Mouse (Mus musculus) limb, embryonic 13.5 days (tissue): ENCODE data around the gene Set. TPM values are rescaled to one million over a fixed set of nuclear protein-coding genes. Genes with fewer than 3 reads are reported as not detected.

Experiments used
- ATAC-seq: fragments of 200-750 bp; cut with Nextera tagmentation; 2 replicates; pipeline ENCODE4 v1.8.0; 2017; ENCODE audit warnings: low read depth, moderate number of reproducible peaks, moderate TSS enrichment; ENCODE audit not compliant: low FRiP score
- H3K27ac ChIP-seq: fragments of 300-500 bp; sonication (generic); 2 replicates; pipeline ENCODE4 v1.5.1; 2015; ENCODE audit warnings: inconsistent platforms, mild to moderate bottlenecking, moderate library complexity
- H3K27me3 ChIP-seq: fragments of 300-500 bp; sonication (generic); 2 replicates; pipeline ENCODE4 v1.6.1; 2015; ENCODE audit warnings: mild to moderate bottlenecking, inconsistent platforms
- H3K36me3 ChIP-seq: fragments of 300-500 bp; sonication (generic); 2 replicates; pipeline ENCODE4 v1.6.1; 2015; ENCODE audit warnings: inconsistent platforms, mild to moderate bottlenecking, moderate library complexity
- H3K4me1 ChIP-seq: fragments of 300-500 bp; sonication (generic); 2 replicates; pipeline ENCODE4 v1.6.1; 2015; ENCODE audit warnings: inconsistent platforms
- H3K4me2 ChIP-seq: fragments of 300-500 bp; sonication (generic); replicated peaks from 2 replicates; pipeline ENCODE4 v1.6.1; 2015; ENCODE audit warnings: inconsistent platforms, mild to moderate bottlenecking, moderate library complexity
- H3K4me3 ChIP-seq: fragments of 300-500 bp; sonication (generic); 2 replicates; pipeline ENCODE4 v1.5.1; 2015; ENCODE audit warnings: moderate library complexity, mild to moderate bottlenecking, inconsistent platforms
- H3K9ac ChIP-seq: fragments of 300-500 bp; sonication (generic); 2 replicates; pipeline ENCODE4 v1.6.1; 2015; ENCODE audit warnings: mild to moderate bottlenecking, inconsistent platforms
- H3K9me3 ChIP-seq: fragments of 300-500 bp; sonication (generic); 2 replicates; pipeline ENCODE4 v1.6.1; 2016; ENCODE audit warnings: inconsistent platforms
- WGBS: fragments of 180-500 bp; shearing (Covaris S2); methylation state at CpG from one replicate; pipeline ENCODE4 v1.1.7; 2015; 5-methylcytosine and 5-hydroxymethylcytosine counted together
- polyA plus RNA-seq: library from polyadenylated mRNA; unstranded; fragments of >200 nt; fragmentation: Nextera tagmentation; extraction: Ambion mirVana; gene quantifications from 2 replicates; pipeline ENCODE4 v1.2.1, GENCODE M21; 2015

The Set gene
- polyA plus RNA-seq, 1 experiment from 2014 or later, result 514 TPM

- ATAC-seq, result no peak
- WGBS, result 4% methylated on average over 8 of the region's 8 CpGs
- Histone ChIP-seq H3K4me1 (peaks cover 41% of the 10 kb centered on the region), H3K9me3 (no peaks in the 10 kb centered on the region), H3K27me3 (no peaks in the 10 kb centered on the region), H3K4me3 (peak overlapping the region; percentile 64), H3K27ac (peak overlapping the region; percentile 96), H3K9ac (peak overlapping the region; percentile 81), H3K36me3 (peaks cover 1% of the 10 kb centered on the region; the same call in 1 of the 2 replicates), H3K4me2 (peak overlapping the region; percentile 89)
These were observed 6.1 kb downstream of the Set start for GRCm38 (mm10) chr2:30063235-30063634.

- Histone ChIP-seq H3K36me3 (peaks cover 7% of the 10 kb centered on the region), H3K4me1 (peaks cover 46% of the 10 kb centered on the region)
- 11% methylated on average over 3 of the region's 3 CpGs for WGBS
These were observed 6.6 kb downstream of the Set start for GRCm38 (mm10) chr2:30063791-30064190.

GRCm38 (mm10) chr2:30064298-30064697 is 7.1 kb downstream of the Set start:
- Histone ChIP-seq H3K9me3 (no peaks in the 10 kb centered on the region), H3K9ac (peak overlapping the region; percentile 81), H3K27me3 (no peaks in the 10 kb centered on the region), H3K27ac (no peak overlapping the region), H3K36me3 (peaks cover 12% of the 10 kb centered on the region), H3K4me2 (peak overlapping the region; percentile 89), H3K4me1 (peaks cover 46% of the 10 kb centered on the region), H3K4me3 (peak overlapping the region; percentile 64)
- no peak for ATAC-seq
- WGBS, result 29% methylated on average over 3 of the region's 3 CpGs

More at GRCm38 (mm10) chr2:30063791-30064190, 6.6 kb downstream of the Set start:
- no peaks in the 10 kb centered on the region for H3K9me3 ChIP-seq
- H3K27me3 ChIP-seq, result no peaks in the 10 kb centered on the region
- peak overlapping the region; percentile 81 for H3K9ac ChIP-seq
- H3K4me2 ChIP-seq, result peak overlapping the region; percentile 89
- no peak overlapping the region for H3K27ac ChIP-seq
- peak overlapping the region; percentile 64 for H3K4me3 ChIP-seq
- ATAC-seq, result no peak

GRCm38 (mm10) chr2:30066046-30066901 is 9.1 kb downstream of the Set start:
- WGBS, result under 1% methylated on average over 74 of the region's 101 CpGs
- Histone ChIP-seq H3K4me2 (peak overlapping the region; percentile 74), H3K27ac (peak overlapping the region; percentile 100), H3K36me3 (peaks cover 27% of the 10 kb centered on the region), H3K9ac (peak overlapping the region; percentile 99), H3K27me3 (no peaks in the 10 kb centered on the region), H3K9me3 (no peaks in the 10 kb centered on the region), H3K4me3 (peak overlapping the region; percentile 100), H3K4me1 (peaks cover 43% of the 10 kb centered on the region)
- ATAC-seq, result peak; percentile 93

- Histone ChIP-seq H3K4me2 (peak overlapping the region; percentile 67), H3K9me3 (no peaks in the 10 kb centered on the region), H3K4me1 (peaks cover 39% of the 10 kb centered on the region), H3K27ac (peak overlapping the region; percentile 100), H3K27me3 (no peaks in the 10 kb centered on the region), H3K36me3 (peaks cover 30% of the 10 kb centered on the region), H3K9ac (peak overlapping the region; percentile 99), H3K4me3 (peak overlapping the region; percentile 100)
- WGBS, result under 1% methylated on average over 47 of the region's 69 CpGs
- ATAC-seq, result 0 out of 2 replicates have a peak, but pooled peaks have one; percentile 10
These were observed 10.1 kb downstream of the Set start for GRCm38 (mm10) chr2:30067031-30067888.

GRCm38 (mm10) chr2:30067962-30068361 is 10.8 kb downstream of the Set start:
- H3K4me3 ChIP-seq, result peak overlapping the region; percentile 100
- peaks cover 37% of the 10 kb centered on the region for H3K36me3 ChIP-seq
- peaks cover 38% of the 10 kb centered on the region for H3K4me1 ChIP-seq
- no peak for ATAC-seq
- no peaks in the 10 kb centered on the region for H3K27me3 ChIP-seq
- no peaks in the 10 kb centered on the region for H3K9me3 ChIP-seq
- H3K9ac ChIP-seq, result peak overlapping the region; percentile 99
- H3K4me2 ChIP-seq, result peak overlapping the region; percentile 67
- no peak overlapping the region for H3K27ac ChIP-seq
- WGBS, result 13% methylated on average over 7 of the region's 7 CpGs

- no peak overlapping the region for H3K4me2 ChIP-seq
- no peaks in the 10 kb centered on the region for H3K27me3 ChIP-seq
- H3K4me1 ChIP-seq, result peaks cover 16% of the 10 kb centered on the region
- no peak overlapping the region for H3K4me3 ChIP-seq
- no peak overlapping the region for H3K9ac ChIP-seq
- no peaks in the 10 kb centered on the region for H3K9me3 ChIP-seq
- no peak overlapping the region for H3K27ac ChIP-seq
- peaks cover 53% of the 10 kb centered on the region for H3K36me3 ChIP-seq
- WGBS, result 80% methylated on average over 7 of the region's 7 CpGs
- ATAC-seq, result no peak
These were observed 15.7 kb downstream of the Set start for GRCm38 (mm10) chr2:30072875-30073274.

- WGBS, result 80% methylated on average over 3 of the region's 3 CpGs
- Histone ChIP-seq H3K36me3 (peaks cover 51% of the 10 kb centered on the region), H3K4me3 (no peak overlapping the region), H3K4me1 (peaks cover 16% of the 10 kb centered on the region), H3K4me2 (no peak overlapping the region), H3K27me3 (no peaks in the 10 kb centered on the region), H3K9ac (no peak overlapping the region), H3K9me3 (no peaks in the 10 kb centered on the region), H3K27ac (no peak overlapping the region)
- no peak for ATAC-seq
These were observed 16.1 kb downstream of the Set start for GRCm38 (mm10) chr2:30073285-30073684.

- H3K9me3 ChIP-seq, result no peaks in the 10 kb centered on the region
- 84% methylated on average over 3 of the region's 3 CpGs for WGBS
- no peak for ATAC-seq
- H3K36me3 ChIP-seq, result peaks cover 30% of the 10 kb centered on the region
- H3K27ac ChIP-seq, result no peak overlapping the region
- no peak overlapping the region for H3K4me2 ChIP-seq
- H3K27me3 ChIP-seq, result no peaks in the 10 kb centered on the region
- no peak overlapping the region for H3K4me3 ChIP-seq
- peaks cover 19% of the 10 kb centered on the region for H3K4me1 ChIP-seq
- no peak overlapping the region for H3K9ac ChIP-seq
These were observed 18.4 kb downstream of the Set start for GRCm38 (mm10) chr2:30075625-30076024.

- Histone ChIP-seq H3K4me1 (peaks cover 19% of the 10 kb centered on the region), H3K27ac (no peak overlapping the region), H3K4me3 (no peak overlapping the region), H3K4me2 (no peak overlapping the region), H3K9ac (no peak overlapping the region), H3K27me3 (no peaks in the 10 kb centered on the region), H3K36me3 (peaks cover 31% of the 10 kb centered on the region), H3K9me3 (no peaks in the 10 kb centered on the region)
- ATAC-seq, result no peak
- 91% methylated on average over 9 of the region's 9 CpGs for WGBS
These were observed 19.3 kb downstream of the Set start for GRCm38 (mm10) chr2:30076439-30076838.

- ATAC-seq, result peak; percentile 7; the same call in 1 of the 2 replicates
- Histone ChIP-seq H3K27ac (peak overlapping the region; percentile 58; the same call in 1 of the 2 replicates), H3K9ac (peak overlapping the region; percentile 75; the same call in 1 of the 2 replicates), H3K4me2 (peak overlapping the region; percentile 93), H3K4me3 (peak overlapping the region; percentile 63), H3K4me1 (peaks cover 19% of the 10 kb centered on the region), H3K36me3 (peaks cover 29% of the 10 kb centered on the region), H3K9me3 (no peaks in the 10 kb centered on the region), H3K27me3 (no peaks in the 10 kb centered on the region)
- 64% methylated on average over 6 of the region's 6 CpGs for WGBS
These were observed 19.8 kb downstream of the Set start for GRCm38 (mm10) chr2:30076959-30077358.
